Comparison of ENCODE assay signal across 17 mouse cellular contexts in genomic region chr14:73402296-73403035, GRCm38 (mm10). TPM values are rescaled to one million over a fixed set of nuclear protein-coding genes. Genes with fewer than 3 reads are reported as not detected.
DNase-seq lines count a peak whose midpoint lies in the region; ATAC-seq and TF ChIP-seq lines count a peak whose summit lies in the region.
"Had no signal": no experiment of that assay in that cellular context is flagged by ENCODE, and none has a peak within 500 bp of the region (broad histone marks: within the 10 kb centered on the region; RNA-seq: fewer than 3 reads in every experiment).

No protein-coding gene starts in this region.

- H3K4me1 ChIP-seq in liver, adult 2 months (ENCODE audit: control insufficient read depth, insufficient read depth, low read length), result peaks cover 12% of the 10 kb centered on the region; the same call in 1 of the 2 replicates
- peaks cover 58% of the 10 kb centered on the region for H3K4me1 ChIP-seq in liver, embryonic 12.5 days
- peaks cover 10% of the 10 kb centered on the region for H3K4me1 ChIP-seq in stomach, embryonic 16.5 days (ENCODE audit: control insufficient read depth, insufficient read depth, low read length)
- H3K4me1 ChIP-seq: limb, embryonic 15.5 days had no signal

- WGBS in liver, adult 2 months, result 76% methylated on average over 11 of the region's 11 CpGs
- WGBS in liver, embryonic 12.5 days (ENCODE audit: insufficient replicate concordance), result 51% methylated on average over 11 of the region's 11 CpGs
- 60% methylated on average over 11 of the region's 11 CpGs for WGBS in stomach, embryonic 16.5 days

- no peak overlapping the region for H3K9ac ChIP-seq in liver, adult 2 months (ENCODE audit: low read depth, low read length)
- H3K9ac ChIP-seq in liver, embryonic 12.5 days, result no peak overlapping the region
- H3K9ac ChIP-seq in stomach, embryonic 16.5 days (ENCODE audit: low read length), result no peak overlapping the region
- H3K9ac ChIP-seq: embryonic facial prominence, embryonic 15.5 days; forebrain, embryonic 12.5 days; heart, embryonic 15.5 days; limb, embryonic 15.5 days; stomach, embryonic 15.5 days had no signal

- no peak for TF ChIP-seq POLR2A in liver, adult 2 months (IDR thresholded peaks at IDR 0.05; ENCODE audit: extremely low read depth, insufficient read depth, low read length)

- ATAC-seq in liver, embryonic 12.5 days, result no peak
- peak; percentile 64; the same call in 1 of the 2 replicates for ATAC-seq in stomach, embryonic 16.5 days (ENCODE audit: insufficient read depth, low FRiP score)
- ATAC-seq: midbrain, embryonic 16.5 days had no signal

- no peaks in the 10 kb centered on the region for H3K9me3 ChIP-seq in liver, embryonic 12.5 days (replicated peaks)
- no peaks in the 10 kb centered on the region for H3K9me3 ChIP-seq in stomach, embryonic 16.5 days (replicated peaks; ENCODE audit: control insufficient read depth, low read length)
- H3K9me3 ChIP-seq: embryonic facial prominence, embryonic 15.5 days; forebrain, embryonic 12.5 days; heart, embryonic 15.5 days; limb, embryonic 15.5 days; stomach, embryonic 15.5 days had no signal

- H3K36me3 ChIP-seq in liver, adult 2 months (ENCODE audit: control insufficient read depth, insufficient read depth, low read length), result no peaks in the 10 kb centered on the region
- no peaks in the 10 kb centered on the region for H3K36me3 ChIP-seq in liver, embryonic 12.5 days
- H3K36me3 ChIP-seq in stomach, embryonic 16.5 days (ENCODE audit: control insufficient read depth, insufficient read depth, low read length), result no peaks in the 10 kb centered on the region
- H3K36me3 ChIP-seq: embryonic facial prominence, embryonic 15.5 days; forebrain, embryonic 12.5 days; heart, embryonic 15.5 days; limb, embryonic 15.5 days; stomach, embryonic 15.5 days had no signal

- no peak overlapping the region for H3K4me3 ChIP-seq in liver, adult 2 months (ENCODE audit: insufficient read depth, low read depth, low read length)
- H3K4me3 ChIP-seq in liver, embryonic 12.5 days, result no peak overlapping the region
- no peak overlapping the region for H3K4me3 ChIP-seq in stomach, embryonic 16.5 days (replicated peaks; ENCODE audit: low read length)
- H3K4me3 ChIP-seq: embryonic facial prominence, embryonic 15.5 days; forebrain, embryonic 12.5 days; heart, embryonic 15.5 days; limb, embryonic 15.5 days; stomach, embryonic 15.5 days had no signal

- H3K27ac ChIP-seq in liver, adult 2 months (replicated peaks; ENCODE audit: insufficient read depth, low read depth, low read length), result peak overlapping the region; percentile 12
- no peak overlapping the region for H3K27ac ChIP-seq in liver, embryonic 12.5 days
- no peak overlapping the region; the same call in 1 of the 2 replicates for H3K27ac ChIP-seq in stomach, embryonic 16.5 days (ENCODE audit: low read length)
- H3K27ac ChIP-seq: embryonic facial prominence, embryonic 15.5 days; forebrain, embryonic 12.5 days; heart, embryonic 15.5 days; kidney, postnatal 0 days; limb, embryonic 15.5 days; stomach, embryonic 15.5 days had no signal

- no peak for TF ChIP-seq CTCF in liver, adult 2 months (IDR thresholded peaks at IDR 0.05; ENCODE audit: low read depth, low read length)

- DNase-seq in liver, adult 2 months (ENCODE audit: extremely low read depth, low read depth, low spot score), result no peak
- no peak for DNase-seq in liver
- DNase-seq in NIH3T3 (ENCODE audit: low read depth), result peak; percentile 43
- DNase-seq in thymus, postnatal 25 days, result no peak
- no peak for DNase-seq in left cerebral cortex, postnatal 36 days (ENCODE audit: low spot score in 2 of 2)
- DNase-seq: adrenal gland, postnatal 25 days; layer of hippocampus, adult 9-11 months; thymus, postnatal 36 days had no signal

- no peaks in the 10 kb centered on the region for H3K79me2 ChIP-seq in liver, adult 2 months (ENCODE audit: control insufficient read depth, insufficient read depth, low read length)

- no peaks in the 10 kb centered on the region for H3K27me3 ChIP-seq in liver, adult 2 months (ENCODE audit: control insufficient read depth, insufficient read depth, low read length)
- no peaks in the 10 kb centered on the region for H3K27me3 ChIP-seq in liver, embryonic 12.5 days (replicated peaks)
- no peaks in the 10 kb centered on the region for H3K27me3 ChIP-seq in stomach, embryonic 16.5 days (ENCODE audit: control insufficient read depth, insufficient read depth, low read length)
- H3K27me3 ChIP-seq: embryonic facial prominence, embryonic 15.5 days; forebrain, embryonic 12.5 days; heart, embryonic 15.5 days; limb, embryonic 15.5 days; stomach, embryonic 15.5 days had no signal

- H3K4me2 ChIP-seq in liver, embryonic 12.5 days, result 0 out of 2 replicates have a peak overlapping the region, but pooled peaks have one; percentile 1
- no peak overlapping the region for H3K4me2 ChIP-seq in stomach, embryonic 16.5 days (ENCODE audit: low read depth, low read length)
- H3K4me2 ChIP-seq: embryonic facial prominence, embryonic 15.5 days; forebrain, embryonic 12.5 days; heart, embryonic 15.5 days; limb, embryonic 15.5 days; stomach, embryonic 15.5 days had no signal

- intact Hi-C loops in left cerebral cortex, postnatal 36 days (cut with DNase I), result no loop called here

RNA-seq across cellular contexts. Expression of gene Itm2b, which starts 17.4 kb away (rescaled TPM):
- total RNA-seq in liver, adult 2 months (2014; rRNA removed), result 967 and 981 TPM in 2 replicates
- 1,187 and 1,239 TPM in 2 replicates for polyA plus RNA-seq in liver, adult 2 months (2012; rRNA removed)
- polyA plus RNA-seq in liver, embryonic 12.5 days (2016; fragmentation: Nextera tagmentation; extraction: Ambion mirVana), result 395 and 399 TPM in 2 replicates
- 1,005 and 1,128 TPM in 2 replicates for polyA plus RNA-seq in stomach, embryonic 16.5 days (2015; fragmentation: Nextera tagmentation; extraction: Ambion mirVana)
- 100 to 1,000 TPM; 725 to 789 TPM for total RNA-seq in left cerebral cortex, postnatal 36 days (2021)
